Mouse (Mus musculus) CD4-positive, CD25-positive, alpha-beta regulatory T cell, adult 2 months (primary cell): ENCODE data around the gene Mcl1.
A peak's percentile ranks its signal among the peaks of the same experiment; 100 is the strongest.
"Not testable (repeated sequence)": the region's sequence is repeated elsewhere in the genome, so short reads cannot be mapped to it uniquely, and the experiment has no call there.

Experiments used
- DNase-seq: peaks from one replicate; pipeline ENCODE4 v3.0.0-alpha.2; 2012; ENCODE audit warnings: low read depth, low spot score

Mcl1 gene

GRCm38 (mm10) chr3:95650276-95651032 is 8.1 kb upstream of the Mcl1 start:
- peak; percentile 58 for DNase-seq

GRCm38 (mm10) chr3:95651033-95651373 is 7.6 kb upstream of the Mcl1 start:
- no peak for DNase-seq

- DNase-seq = no peak
Measured at GRCm38 (mm10) chr3:95651391-95652203, 7.0 kb upstream of the Mcl1 start.

GRCm38 (mm10) chr3:95652204-95652811 is 6.3 kb upstream of the Mcl1 start:
- DNase-seq = peak; percentile 46

DNA sequence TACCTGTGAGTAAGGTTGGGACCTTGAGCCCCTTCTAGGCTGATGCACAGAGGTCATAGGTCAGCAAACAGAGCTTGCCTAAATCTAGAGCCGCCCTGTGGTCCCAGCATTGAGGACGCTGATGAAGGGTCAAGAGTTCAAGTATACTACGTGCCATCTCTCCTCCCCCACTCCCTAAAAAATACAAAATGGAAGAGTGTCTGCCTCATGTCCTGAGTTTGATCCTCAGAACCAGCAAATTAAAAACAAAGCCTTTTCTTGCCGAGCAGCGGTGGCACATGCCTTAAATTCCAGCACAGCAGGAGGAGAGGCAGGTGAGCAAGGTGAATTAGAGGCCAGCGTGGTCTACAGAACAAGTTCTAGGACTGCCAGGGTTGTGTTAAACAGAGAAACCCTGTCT is 5.7 kb upstream of the Mcl1 start:
- DNase-seq = no peak

GRCm38 (mm10) chr3:95653473-95654034 is 5.0 kb upstream of the Mcl1 start:
- DNase-seq = no peak

DNA sequence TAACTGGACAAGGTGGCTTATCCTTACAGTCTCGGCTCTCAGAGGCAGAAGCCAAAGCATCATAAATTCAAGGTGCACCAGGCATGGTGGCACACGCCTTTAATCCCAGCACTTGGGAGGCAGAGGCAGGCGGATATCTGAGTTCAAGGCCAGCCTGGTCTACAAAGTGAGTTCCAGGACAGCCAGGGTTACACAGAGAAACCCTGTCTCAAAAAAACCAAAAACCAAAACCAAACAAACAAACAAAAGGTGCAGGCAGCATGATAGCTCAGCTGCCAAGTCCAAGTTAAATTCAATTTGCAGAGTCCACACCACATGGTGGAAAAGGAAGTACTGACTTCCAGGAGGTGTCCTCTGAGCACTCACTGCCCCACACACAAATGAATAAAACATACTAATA is 4.2 kb upstream of the Mcl1 start:
- not testable (repeated sequence) for DNase-seq

DNA sequence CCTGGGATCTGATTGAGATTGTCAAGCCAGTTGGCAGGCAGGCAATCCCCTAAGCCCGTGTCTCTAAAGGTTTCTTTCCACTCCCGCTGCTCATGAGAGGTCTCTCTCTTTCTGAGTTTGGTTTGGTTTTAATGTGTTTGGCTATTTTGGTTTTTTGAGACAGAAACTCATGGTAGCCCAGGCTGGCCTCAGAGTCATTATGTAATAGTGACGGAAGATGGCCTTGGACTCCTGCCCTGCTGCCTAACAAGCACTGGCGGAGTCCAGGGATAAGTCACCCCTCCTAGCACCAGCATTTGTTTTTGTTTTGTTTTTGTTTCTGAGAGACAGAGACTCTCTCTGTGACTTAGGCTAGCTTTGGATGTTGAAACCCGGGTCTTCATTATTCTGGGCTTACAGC is 3.2 kb upstream of the Mcl1 start:
- DNase-seq = no peak

GRCm38 (mm10) chr3:95657108-95657507 is 1.5 kb upstream of the Mcl1 start:
- no peak for DNase-seq

- DNase-seq = no peak
Measured at GRCm38 (mm10) chr3:95657711-95658110, 877 bp upstream of the Mcl1 start.

- peak; percentile 85 for DNase-seq
Measured at GRCm38 (mm10) chr3:95658868-95659712, 502 bp downstream of the Mcl1 start.

- no peak for DNase-seq
Measured at GRCm38 (mm10) chr3:95659948-95660347, 1.4 kb downstream of the Mcl1 start.

GRCm38 (mm10) chr3:95660788-95661478 is 2.3 kb downstream of the Mcl1 start:
- DNase-seq = peak; percentile 41

DNA sequence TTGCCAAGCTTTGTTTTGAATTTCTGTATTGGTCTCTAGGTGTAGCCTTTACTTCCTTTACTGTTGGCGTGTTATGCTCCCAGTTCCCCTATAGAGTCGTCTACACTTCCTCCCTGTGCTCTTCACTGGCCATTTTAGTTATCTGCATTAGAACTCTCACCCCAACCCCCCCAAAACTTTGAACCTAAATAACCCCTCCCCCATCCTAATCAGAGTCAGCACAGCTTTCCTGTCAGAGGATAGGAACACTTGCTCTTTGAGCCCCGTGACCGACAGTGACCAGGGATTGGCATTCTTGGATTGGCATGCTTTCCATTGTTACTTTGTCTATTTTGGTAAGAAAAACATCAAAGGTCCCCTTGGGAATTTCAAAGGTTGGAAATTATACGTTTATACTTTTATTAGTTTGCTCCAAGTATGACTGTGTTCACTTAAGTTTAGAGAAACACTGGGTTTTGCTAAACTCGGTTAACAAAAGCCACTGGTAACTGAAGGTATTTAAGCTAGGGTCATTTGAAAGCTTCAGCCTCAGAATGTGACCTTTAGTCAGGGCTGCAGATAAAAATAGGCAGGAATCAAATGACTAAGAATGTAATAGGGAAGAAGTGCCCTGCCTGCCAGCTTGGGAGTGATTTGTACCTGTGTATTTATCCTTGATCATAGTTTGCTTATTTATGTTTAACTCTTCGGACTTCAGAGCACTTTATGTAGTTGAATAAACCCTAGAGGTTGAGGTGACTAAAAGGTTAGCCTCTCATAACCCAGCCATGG is 3.5 kb downstream of the Mcl1 start:
- DNase-seq = peak; percentile 49

GRCm38 (mm10) chr3:95662724-95663449 is 4.3 kb downstream of the Mcl1 start:
- DNase-seq = peak; percentile 40

DNA sequence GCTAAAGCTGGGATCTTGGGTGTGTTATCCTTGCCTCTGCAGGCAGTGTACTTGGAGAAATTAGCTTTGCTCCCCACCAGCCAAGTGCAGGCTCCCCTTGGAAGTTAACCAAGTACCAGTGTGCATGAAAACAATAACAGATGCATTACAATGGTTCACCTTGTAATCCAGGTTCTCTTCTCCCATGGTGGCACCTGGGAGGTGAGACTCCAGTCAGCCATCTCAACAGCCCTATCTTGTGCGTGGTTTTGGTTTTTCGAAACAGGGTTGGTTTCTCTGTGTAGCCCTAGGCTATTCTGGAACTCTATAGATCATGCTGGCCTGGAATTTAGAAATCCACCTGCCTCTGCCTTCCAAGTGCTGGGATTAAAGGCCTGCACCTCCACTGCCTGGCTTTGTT is 4.9 kb downstream of the Mcl1 start:
- DNase-seq = no peak

DNA sequence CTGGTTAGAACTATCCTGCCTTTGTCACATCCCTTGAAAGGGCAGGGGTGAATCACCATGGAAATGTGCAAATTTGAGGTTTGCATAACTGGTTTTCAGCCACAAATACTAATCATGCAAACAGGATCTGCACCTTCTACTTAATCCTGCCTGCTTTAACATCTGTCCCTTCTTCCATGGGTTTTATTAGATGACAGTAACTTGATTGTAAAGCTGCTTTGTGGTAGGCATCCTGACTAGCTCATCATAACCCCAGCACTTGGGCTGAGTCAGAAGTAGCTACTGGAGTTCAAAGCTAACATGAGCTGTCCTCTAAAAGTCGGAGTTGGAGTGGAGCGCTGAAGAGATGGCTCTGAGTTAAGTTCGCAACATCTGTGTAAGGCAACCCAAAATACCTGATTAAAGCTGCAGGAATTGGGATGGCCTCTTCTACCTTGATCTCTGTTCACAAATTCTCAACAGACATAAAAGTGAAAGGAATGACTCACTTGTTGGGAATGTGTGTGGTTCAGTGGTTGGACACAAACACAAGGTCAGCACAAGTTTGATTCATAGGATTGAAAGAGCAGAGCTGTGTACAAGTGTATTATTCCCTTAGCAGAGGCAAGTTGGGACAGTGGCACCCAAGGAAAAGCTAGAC is 5.5 kb downstream of the Mcl1 start:
- peak; percentile 65 for DNase-seq

DNA sequence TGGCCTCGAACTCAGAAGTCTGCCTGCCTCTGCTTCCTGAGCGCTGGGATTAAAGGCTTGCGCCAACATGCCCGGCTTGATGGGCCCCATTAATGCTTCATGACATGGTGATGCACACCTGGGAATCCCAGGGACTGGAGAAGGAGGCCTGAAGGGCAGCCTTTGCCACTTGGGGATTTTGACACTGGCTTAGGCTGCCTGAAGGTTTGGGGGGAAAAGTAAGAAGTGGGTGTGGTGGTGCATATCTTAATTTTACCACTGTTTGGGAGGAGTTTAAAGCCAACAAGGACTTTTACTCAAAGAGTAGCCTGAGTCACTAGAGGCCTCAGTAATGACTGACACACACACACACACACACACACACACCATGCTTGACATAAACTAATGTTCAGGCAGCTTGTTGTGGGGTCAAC is 6.4 kb downstream of the Mcl1 start:
- peak; percentile 48 for DNase-seq
